Mouse (Mus musculus) testis, adult 2 months (tissue): Measurements from ENCODE around the gene Frk. TPM values are rescaled to one million over a fixed set of nuclear protein-coding genes. Genes with fewer than 3 reads are reported as not detected.
"Not testable (repeated sequence)": the region's sequence is repeated elsewhere in the genome, so short reads cannot be mapped to it uniquely, and the experiment has no call there.

Experiments
- H3K27ac ChIP-seq: fragments of 200-500 bp; 2 replicates; pipeline ENCODE4 v1.5.1; 2012; ENCODE audit warnings: low read depth, low read length; ENCODE audit not compliant: control insufficient read depth, insufficient read depth
- H3K27me3 ChIP-seq: fragments of 200-500 bp; 2 replicates; pipeline ENCODE4 v1.6.1; 2012; ENCODE audit warnings: mild to moderate bottlenecking, low read length, moderate library complexity; ENCODE audit not compliant: control insufficient read depth, insufficient read depth
- H3K36me3 ChIP-seq: fragments of 200-500 bp; 2 replicates; pipeline ENCODE4 v1.6.1; 2012; ENCODE audit warnings: mild to moderate bottlenecking, low read length; ENCODE audit not compliant: control insufficient read depth, insufficient read depth
- H3K4me1 ChIP-seq: fragments of 200-500 bp; 2 replicates; pipeline ENCODE4 v1.6.1; 2012; ENCODE audit warnings: low read length; ENCODE audit not compliant: control insufficient read depth, insufficient read depth
- H3K4me3 ChIP-seq: fragments of 200-500 bp; 2 replicates; pipeline ENCODE4 v1.5.1; 2012; ENCODE audit warnings: low read depth, mild to moderate bottlenecking, low read length, moderate library complexity, mixed read lengths; ENCODE audit not compliant: control insufficient read depth
- CTCF ChIP-seq: fragments of 200-500 bp; IDR thresholded peaks from 2 replicates; pipeline ENCODE4 v1.5.1; 2012; ENCODE audit warnings: low read depth, mild to moderate bottlenecking, inconsistent platforms, low read length, moderate library complexity; ENCODE audit not compliant: control insufficient read depth, insufficient read depth, insufficient replicate concordance
- POLR2A ChIP-seq: fragments of 200-500 bp; IDR thresholded peaks from 2 replicates; pipeline ENCODE4 v1.6.1; 2012; ENCODE audit warnings: low read depth, mild to moderate bottlenecking, inconsistent platforms, low read length, moderate library complexity; ENCODE audit not compliant: control insufficient read depth
- polyA plus RNA-seq: library from polyadenylated mRNA; depleted of rRNA; stranded (reverse); fragments of >200 nt; gene quantifications from 2 replicates; pipeline ENCODE4 v1.2.3, GENCODE M21; 2012; rRNA removed

The Frk gene
- polyA plus RNA-seq, 1 experiment = 0.06 TPM

- no peaks in the 10 kb centered on the region for H3K27me3 ChIP-seq
- H3K4me1 ChIP-seq = no peaks in the 10 kb centered on the region
- no peak overlapping the region for H3K27ac ChIP-seq
Observed at GRCm38 (mm10) chr10:34618490-34618889, 135.3 kb downstream of the Frk start.

GRCm38 (mm10) chr10:34620540-34620939, 137.3 kb downstream of the Frk start:
- H3K36me3 ChIP-seq, H3K27ac ChIP-seq, H3K4me1 ChIP-seq: not testable (repeated sequence)

More at GRCm38 (mm10) chr10:34618490-34618889, 135.3 kb downstream of the Frk start:
- TF ChIP-seq CTCF = no peak
- TF ChIP-seq POLR2A = no peak
- Histone ChIP-seq H3K36me3 (no peaks in the 10 kb centered on the region), H3K4me3 (no peak overlapping the region)

GRCm38 (mm10) chr10:34638245-34638644, 155.0 kb downstream of the Frk start:
- Histone ChIP-seq H3K27me3 (no peaks in the 10 kb centered on the region), H3K27ac (no peak overlapping the region)
- no peak for TF ChIP-seq CTCF
- no peak for TF ChIP-seq POLR2A

More at GRCm38 (mm10) chr10:34620540-34620939, 137.3 kb downstream of the Frk start:
- not testable (repeated sequence) for H3K27me3 ChIP-seq, H3K4me3 ChIP-seq

More at GRCm38 (mm10) chr10:34638245-34638644, 155.0 kb downstream of the Frk start:
- no peaks in the 10 kb centered on the region for H3K36me3 ChIP-seq
- no peaks in the 10 kb centered on the region for H3K4me1 ChIP-seq
- no peak overlapping the region for H3K4me3 ChIP-seq

Other genes starting within 250 kb of the Frk start
- 6.1 and 7.2 TPM in 2 replicates for gene Tspyl1, start 201.2 kb upstream of the Frk start, polyA plus RNA-seq
- gene Tspyl4, start 186.0 kb upstream of the Frk start, polyA plus RNA-seq = 7.9 and 9.3 TPM in 2 replicates
- not detected in 2 replicates for gene Col10a1, start 93.4 kb upstream of the Frk start, polyA plus RNA-seq
- 17.5 and 18.4 TPM in 2 replicates for gene Nt5dc1, start 64.8 kb upstream of the Frk start, polyA plus RNA-seq